Mouse (Mus musculus) T-helper 2 cell (primary cell): Measurements from ENCODE around the gene Vmn1r122.
"Not testable (repeated sequence)": the region's sequence is repeated elsewhere in the genome, so short reads cannot be mapped to it uniquely, and the experiment has no call there.

Experiments used
- in situ Hi-C: fragments of 300-600 bp; cut with MboI, MseI; formaldehyde crosslinking; loops from one replicate; pipeline ENCODE4 v1.15.1; 2025; ENCODE audit warnings: high pct_unique_total_duplicates

Gene Vmn1r122

DNA sequence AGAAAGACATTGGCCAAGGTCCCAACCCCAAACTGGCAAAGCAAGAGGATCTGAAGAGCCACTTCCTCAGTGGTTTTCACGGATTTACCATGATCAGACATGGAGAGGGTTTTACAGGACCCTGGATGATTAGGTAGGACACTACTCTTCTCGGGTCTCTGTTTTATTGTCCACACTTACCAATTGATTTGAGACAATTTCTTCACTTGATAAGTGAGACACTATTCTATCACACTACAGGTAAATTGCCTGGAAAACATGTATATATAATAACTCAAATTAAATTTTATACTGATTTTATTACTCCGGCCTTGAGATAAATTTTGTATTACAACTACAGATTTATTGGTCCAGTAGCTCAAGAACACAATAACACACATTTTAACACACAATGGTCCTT lies at the start of gene Vmn1r122:
TSS of gene Vmn1r122 (minus strand) at position 101 of the 400 bp plus-strand sequence.
- in situ Hi-C loops, result not testable (repeated sequence)

DNA sequence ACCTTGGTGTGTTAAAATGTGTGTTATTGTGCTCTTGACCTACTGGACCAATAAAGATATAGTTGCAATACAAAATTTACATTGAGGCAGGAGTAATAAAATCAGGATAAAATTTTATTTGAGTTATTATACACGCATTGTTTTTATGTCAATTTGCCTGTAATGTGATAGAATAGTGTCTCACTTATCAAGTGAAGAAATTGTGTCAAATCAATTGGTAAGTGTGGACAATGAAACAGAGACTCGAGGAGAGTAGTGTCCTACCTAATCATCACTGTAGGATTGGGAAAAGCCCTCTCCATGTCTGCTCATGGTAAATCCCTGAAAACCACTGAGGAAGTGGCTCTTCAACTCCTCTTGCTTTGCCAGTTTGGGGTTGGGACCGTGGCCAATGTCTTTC lies 28.0 kb upstream of the Vmn1r122 start, which contains the start of gene Vmn1r123:
TSS of gene Vmn1r123 (plus strand) at position 301 of the 400 bp plus-strand sequence.
- in situ Hi-C loops, result not testable (repeated sequence)

DNA sequence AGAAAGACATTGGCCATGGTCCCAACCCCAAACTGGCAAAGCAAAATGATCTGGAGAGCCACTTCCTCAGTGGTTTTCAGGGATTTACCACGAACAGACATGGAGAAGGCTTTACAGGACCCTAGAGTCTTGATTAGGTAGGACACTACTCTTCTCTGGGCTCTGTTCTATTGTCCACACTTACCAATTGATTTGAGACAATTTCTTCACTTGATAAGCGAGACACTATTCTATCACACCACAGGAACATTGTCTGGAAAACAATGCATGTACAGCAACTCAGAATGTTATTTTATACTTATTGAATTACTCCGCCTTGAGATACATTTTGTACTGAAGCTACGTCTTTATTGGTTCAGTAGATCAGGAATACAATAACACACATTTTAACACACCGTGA lies 35.5 kb downstream of the Vmn1r122 start, which contains the start of gene Vmn1r121:
TSS of gene Vmn1r121 (minus strand) at position 101 of the 400 bp plus-strand sequence.
- in situ Hi-C loops, result not testable (repeated sequence)
